Mouse (Mus musculus): ENCODE results near the gene 2010003K11Rik.

GRCm38 (mm10) chr19:4535922-4536321 is 37.5 kb upstream of the 2010003K11Rik start:
- no peak for TF ChIP-seq CTCF (IDR thresholded peaks at IDR 0.05; ENCODE audit: insufficient read depth, low read depth, low read length)
- TF ChIP-seq POLR2A (IDR thresholded peaks at IDR 0.05; ENCODE audit: insufficient read depth, low read depth, low read length) = no peak
